Mouse (Mus musculus) heart, embryonic 15.5 days (tissue): Measurements from ENCODE around the gene Sult1c2. TPM values are rescaled to one million over a fixed set of nuclear protein-coding genes. Genes with fewer than 3 reads are reported as not detected.
"Not testable (repeated sequence)": the region's sequence is repeated elsewhere in the genome, so short reads cannot be mapped to it uniquely, and the experiment has no call there.

Experiments
- ATAC-seq: fragments of 200-750 bp; cut with Nextera tagmentation; replicated peaks from 2 replicates; pipeline ENCODE4 v1.8.0; 2017; ENCODE audit warnings: low read depth, moderate TSS enrichment; ENCODE audit not compliant: insufficient number of reproducible peaks, insufficient read depth, low FRiP score
- H3K27ac ChIP-seq: fragments of 300-500 bp; sonication (generic); 2 replicates; pipeline ENCODE4 v1.5.1; 2015; ENCODE audit warnings: mild to moderate bottlenecking, inconsistent platforms
- H3K27me3 ChIP-seq: fragments of 300-500 bp; sonication (generic); 2 replicates; pipeline ENCODE4 v1.6.1; 2015; ENCODE audit warnings: inconsistent platforms
- H3K36me3 ChIP-seq: fragments of 300-500 bp; sonication (generic); 2 replicates; pipeline ENCODE4 v1.6.1; 2015; ENCODE audit warnings: mild to moderate bottlenecking, inconsistent platforms
- H3K4me1 ChIP-seq: fragments of 300-500 bp; sonication (generic); replicated peaks from 2 replicates; pipeline ENCODE4 v1.6.1; 2015; ENCODE audit warnings: inconsistent platforms
- H3K4me2 ChIP-seq: fragments of 300-500 bp; sonication (generic); 2 replicates; pipeline ENCODE4 v1.6.1; 2015; ENCODE audit warnings: inconsistent platforms, mild to moderate bottlenecking, moderate library complexity
- H3K4me3 ChIP-seq: fragments of 300-500 bp; sonication (generic); 2 replicates; pipeline ENCODE4 v1.5.1; 2015; ENCODE audit warnings: mild to moderate bottlenecking, inconsistent platforms
- H3K9ac ChIP-seq: fragments of 300-500 bp; sonication (generic); 2 replicates; pipeline ENCODE4 v1.6.1; 2015; ENCODE audit warnings: mild to moderate bottlenecking, inconsistent platforms
- H3K9me3 ChIP-seq: fragments of 300-500 bp; sonication (generic); replicated peaks from 2 replicates; pipeline ENCODE4 v1.6.1; 2016; ENCODE audit warnings: inconsistent platforms
- WGBS: fragments of 180-500 bp; shearing (Covaris S2); methylation state at CpG from one replicate; pipeline ENCODE4 v1.1.7; 2015; ENCODE audit warnings: mixed read lengths; 5-methylcytosine and 5-hydroxymethylcytosine counted together
- polyA plus RNA-seq: library from polyadenylated mRNA; unstranded; fragments of >200 nt; fragmentation: Nextera tagmentation; extraction: Ambion mirVana; gene quantifications from 2 replicates; pipeline ENCODE4 v1.2.1, GENCODE M21; 2015

The Sult1c2 gene
- polyA plus RNA-seq: 0.08 TPM in 1 of 2 replicates, not detected in the other

GRCm38 (mm10) chr17:53846206-53846605, at the start of gene Sult1c2:
Sult1c2 (minus strand) TSS chr17:53846339.
- ATAC-seq: no peak
- Histone ChIP-seq H3K4me2 (no peak within 1 kb of the TSS), H3K36me3 (no peaks in the 10 kb centered on the region), H3K4me1 (no peaks in the 10 kb centered on the region), H3K9ac (no peak within 1 kb of the TSS), H3K4me3 (no peak within 1 kb of the TSS), H3K27ac (no peak within 1 kb of the TSS), H3K9me3 (no peaks in the 10 kb centered on the region), H3K27me3 (no peaks in the 10 kb centered on the region)
- 82% methylated on average over 4 of the region's 4 CpGs for whole genome bisulfite sequencing

GRCm38 (mm10) chr17:53879006-53879675, 33.0 kb upstream of the Sult1c2 start:
- H3K27me3 ChIP-seq, H3K9me3 ChIP-seq, H3K4me1 ChIP-seq, ATAC-seq, H3K4me2 ChIP-seq, H3K4me3 ChIP-seq, H3K27ac ChIP-seq, H3K9ac ChIP-seq, H3K36me3 ChIP-seq: not testable (repeated sequence)
- 76% methylated on average over 7 of the region's 7 CpGs for WGBS

- Histone ChIP-seq H3K9ac (no peak overlapping the region), H3K4me2 (no peak overlapping the region), H3K9me3 (0 out of 2 replicates have a peak, but pooled peaks cover 3% of the 10 kb centered on the region), H3K4me3 (no peak overlapping the region), H3K27me3 (no peaks in the 10 kb centered on the region), H3K27ac (no peak overlapping the region), H3K4me1 (no peaks in the 10 kb centered on the region), H3K36me3 (no peaks in the 10 kb centered on the region)
- WGBS: 59% methylated on average over 2 of the region's 2 CpGs
- no peak for ATAC-seq
Observed at GRCm38 (mm10) chr17:53874433-53874832, 28.3 kb upstream of the Sult1c2 start.

GRCm38 (mm10) chr17:53872192-53872591, 26.1 kb upstream of the Sult1c2 start:
- Histone ChIP-seq H3K36me3 (no peaks in the 10 kb centered on the region), H3K27ac (no peak overlapping the region), H3K4me3 (no peak overlapping the region), H3K27me3 (no peaks in the 10 kb centered on the region), H3K4me1 (no peaks in the 10 kb centered on the region), H3K9me3 (0 out of 2 replicates have a peak, but pooled peaks cover 3% of the 10 kb centered on the region), H3K9ac (no peak overlapping the region), H3K4me2 (no peak overlapping the region)
- 73% methylated on average over 3 of the region's 3 CpGs for WGBS
- ATAC-seq: no peak

- no peak overlapping the region for H3K4me3 ChIP-seq
- no peaks in the 10 kb centered on the region for H3K27me3 ChIP-seq
- no peak overlapping the region for H3K9ac ChIP-seq
- no peak overlapping the region for H3K27ac ChIP-seq
- 0 out of 2 replicates have a peak, but pooled peaks cover 3% of the 10 kb centered on the region for H3K9me3 ChIP-seq
- H3K4me2 ChIP-seq: no peak overlapping the region
- H3K4me1 ChIP-seq: no peaks in the 10 kb centered on the region
- H3K36me3 ChIP-seq: no peaks in the 10 kb centered on the region
- no peak for ATAC-seq
Observed at GRCm38 (mm10) chr17:53869931-53870330, 23.8 kb upstream of the Sult1c2 start.

GRCm38 (mm10) chr17:53865260-53865955, 19.3 kb upstream of the Sult1c2 start:
- H3K36me3 ChIP-seq: no peaks in the 10 kb centered on the region
- no peak overlapping the region for H3K4me2 ChIP-seq
- no peak overlapping the region for H3K4me3 ChIP-seq
- no peaks in the 10 kb centered on the region for H3K27me3 ChIP-seq
- WGBS: 64% methylated on average over 6 of the region's 6 CpGs
- H3K4me1 ChIP-seq: no peaks in the 10 kb centered on the region
- no peak for ATAC-seq
- no peak overlapping the region for H3K9ac ChIP-seq
- H3K27ac ChIP-seq: no peak overlapping the region
- H3K9me3 ChIP-seq: no peaks in the 10 kb centered on the region

GRCm38 (mm10) chr17:53860548-53860947, 14.4 kb upstream of the Sult1c2 start:
- no peak overlapping the region for H3K9ac ChIP-seq
- H3K36me3 ChIP-seq: no peaks in the 10 kb centered on the region
- H3K27me3 ChIP-seq: no peaks in the 10 kb centered on the region
- H3K27ac ChIP-seq: no peak overlapping the region
- H3K4me3 ChIP-seq: no peak overlapping the region
- H3K4me2 ChIP-seq: no peak overlapping the region
- ATAC-seq: no peak
- H3K9me3 ChIP-seq: no peaks in the 10 kb centered on the region
- H3K4me1 ChIP-seq: no peaks in the 10 kb centered on the region

GRCm38 (mm10) chr17:53854992-53855391, 8.9 kb upstream of the Sult1c2 start:
- H3K4me1 ChIP-seq: no peaks in the 10 kb centered on the region
- H3K4me3 ChIP-seq: no peak overlapping the region
- H3K27ac ChIP-seq: no peak overlapping the region
- H3K9me3 ChIP-seq: no peaks in the 10 kb centered on the region
- H3K27me3 ChIP-seq: no peaks in the 10 kb centered on the region
- no peak overlapping the region for H3K9ac ChIP-seq
- 82% methylated on average over 3 of the region's 3 CpGs for WGBS
- ATAC-seq: no peak
- no peak overlapping the region for H3K4me2 ChIP-seq
- no peaks in the 10 kb centered on the region for H3K36me3 ChIP-seq

- Histone ChIP-seq H3K36me3 (no peaks in the 10 kb centered on the region), H3K4me1 (no peaks in the 10 kb centered on the region), H3K27ac (no peak overlapping the region), H3K9ac (no peak overlapping the region), H3K27me3 (no peaks in the 10 kb centered on the region), H3K4me3 (no peak overlapping the region), H3K4me2 (no peak overlapping the region), H3K9me3 (no peaks in the 10 kb centered on the region)
- WGBS: 57% methylated on average over 7 of the region's 7 CpGs
- no peak for ATAC-seq
Observed at GRCm38 (mm10) chr17:53845796-53846195, 343 bp downstream of the Sult1c2 start.

GRCm38 (mm10) chr17:53833366-53833765, 12.8 kb downstream of the Sult1c2 start:
- H3K27me3 ChIP-seq: no peaks in the 10 kb centered on the region
- whole genome bisulfite sequencing: 54% methylated on average over 3 of the region's 3 CpGs
- H3K9me3 ChIP-seq: 0 out of 2 replicates have a peak, but pooled peaks cover 3% of the 10 kb centered on the region
- H3K9ac ChIP-seq: no peak overlapping the region
- H3K4me1 ChIP-seq: no peaks in the 10 kb centered on the region
- no peak for ATAC-seq
- H3K4me3 ChIP-seq: no peak overlapping the region
- H3K36me3 ChIP-seq: no peaks in the 10 kb centered on the region
- H3K27ac ChIP-seq: no peak overlapping the region
- no peak overlapping the region for H3K4me2 ChIP-seq

GRCm38 (mm10) chr17:53803974-53804373, 42.2 kb downstream of the Sult1c2 start:
- H3K4me1 ChIP-seq: not testable (repeated sequence)

GRCm38 (mm10) chr17:53783381-53783780, 62.8 kb downstream of the Sult1c2 start:
- no peaks in the 10 kb centered on the region for H3K27me3 ChIP-seq
- no peaks in the 10 kb centered on the region for H3K9me3 ChIP-seq
- no peak overlapping the region for H3K27ac ChIP-seq
- no peak for ATAC-seq
- WGBS: 53% methylated on average over 1 of the region's 1 CpGs
- H3K9ac ChIP-seq: no peak overlapping the region
- no peaks in the 10 kb centered on the region for H3K4me1 ChIP-seq
- no peaks in the 10 kb centered on the region for H3K36me3 ChIP-seq
- H3K4me3 ChIP-seq: no peak overlapping the region
- H3K4me2 ChIP-seq: no peak overlapping the region

More at GRCm38 (mm10) chr17:53803974-53804373, 42.2 kb downstream of the Sult1c2 start:
- H3K9ac ChIP-seq, H3K4me2 ChIP-seq, ATAC-seq, H3K36me3 ChIP-seq, H3K27me3 ChIP-seq, H3K9me3 ChIP-seq, H3K27ac ChIP-seq, H3K4me3 ChIP-seq: not testable (repeated sequence)
- WGBS: 73% methylated on average over 16 of the region's 16 CpGs
